Mouse (Mus musculus): ENCODE measurements around the gene Gng5. TPM values are rescaled to one million over a fixed set of nuclear protein-coding genes. Genes with fewer than 3 reads are reported as not detected.
A peak's percentile ranks its signal among the peaks of the same experiment; 100 is the strongest.

Gene Gng5
- total and polyA plus RNA-seq, 3 experiments: 287 to 352 (median 299) TPM

GRCm38 (mm10) chr3:146500003-146500809 lies 599 bp downstream of the Gng5 start:
- peak; percentile 53 for DNase-seq (ENCODE audit: low spot score)

GRCm38 (mm10) chr3:146500810-146501201 lies 1.2 kb downstream of the Gng5 start:
- ATAC-seq (ENCODE audit: extremely low read depth, insufficient number of reproducible peaks, low FRiP score, poor library complexity, severe bottlenecking) (no peak), DNase-seq (ENCODE audit: low spot score) (no peak)
- TF ChIP-seq POLR2AphosphoS5 (IDR thresholded peaks at IDR 0.05; ENCODE audit: insufficient replicate concordance, low read depth, low read length) (no peak), GATA1 (IDR thresholded peaks at IDR 0.05; ENCODE audit: borderline replicate concordance, low read length) (no peak), CTCF (IDR thresholded peaks at IDR 0.05; ENCODE audit: low read depth, low read length) (no peak), TAL1 (conservative IDR thresholded peaks at IDR 0.05; ENCODE audit: low read depth, low read length) (no peak), GATA2 (IDR thresholded peaks at IDR 0.05; ENCODE audit: borderline replicate concordance, low read depth, low read length) (no peak)

More at GRCm38 (mm10) chr3:146500003-146500809, 599 bp downstream of the Gng5 start:
- Histone ChIP-seq H3K9me3 (replicated peaks) (no peaks in the 10 kb centered on the region), H3K4me3 (ENCODE audit: low read depth, low read length) (peak overlapping the region; percentile 89), H3K4me1 (ENCODE audit: insufficient read depth, low read depth, low read length) (peaks cover 41% of the 10 kb centered on the region), H3K27me3 (ENCODE audit: insufficient read depth, low read length) (no peaks in the 10 kb centered on the region), H3K36me3 (replicated peaks) (peaks cover 32% of the 10 kb centered on the region)
- no peak for ATAC-seq (ENCODE audit: extremely low read depth, insufficient number of reproducible peaks, low FRiP score, poor library complexity, severe bottlenecking)
- no peak for TF ChIP-seq GATA1 (IDR thresholded peaks at IDR 0.05; ENCODE audit: borderline replicate concordance, low read length)
- no peak for TF ChIP-seq TAL1 (conservative IDR thresholded peaks at IDR 0.05; ENCODE audit: low read depth, low read length)
- no peak for TF ChIP-seq GATA2 (IDR thresholded peaks at IDR 0.05; ENCODE audit: borderline replicate concordance, low read depth, low read length)
- TF ChIP-seq POLR2AphosphoS5 (IDR thresholded peaks at IDR 0.05; ENCODE audit: insufficient replicate concordance, low read depth, low read length): no peak

DNA sequence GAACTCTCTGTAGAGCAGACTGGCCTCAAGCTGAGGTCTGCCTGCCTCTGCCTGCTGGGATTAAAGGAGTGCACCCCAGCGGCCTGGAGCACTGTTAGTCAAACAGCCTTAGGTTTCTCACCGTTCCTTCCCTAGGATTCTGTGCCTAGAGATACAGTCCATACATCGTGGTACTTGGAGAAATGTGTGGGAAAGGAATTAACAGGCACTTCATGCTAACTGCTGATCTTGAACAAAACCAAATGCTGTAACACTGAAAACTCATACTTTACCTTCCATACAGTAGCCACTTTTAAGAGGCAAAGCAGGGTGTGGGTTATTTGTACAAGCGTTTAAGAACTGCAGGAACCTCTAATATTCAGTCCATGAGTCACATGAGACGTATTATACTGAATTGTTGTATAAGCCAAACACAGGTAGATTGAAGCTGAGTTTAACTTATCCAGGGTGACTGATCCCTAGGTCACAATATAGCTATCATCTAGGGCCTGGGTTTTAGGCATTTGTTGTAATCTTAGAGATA lies 2.1 kb downstream of the Gng5 start:
- TF ChIP-seq GATA1 (IDR thresholded peaks at IDR 0.05; ENCODE audit: borderline replicate concordance, low read length) (no peak), CTCF (IDR thresholded peaks at IDR 0.05; ENCODE audit: low read depth, low read length) (no peak), POLR2AphosphoS5 (IDR thresholded peaks at IDR 0.05; ENCODE audit: insufficient replicate concordance, low read depth, low read length) (no peak), TAL1 (conservative IDR thresholded peaks at IDR 0.05; ENCODE audit: low read depth, low read length) (no peak), GATA2 (IDR thresholded peaks at IDR 0.05; ENCODE audit: borderline replicate concordance, low read depth, low read length) (no peak)
- Histone ChIP-seq H3K9me3 (replicated peaks) (no peaks in the 10 kb centered on the region), H3K36me3 (replicated peaks) (peaks cover 45% of the 10 kb centered on the region), H3K4me1 (ENCODE audit: insufficient read depth, low read depth, low read length) (peaks cover 41% of the 10 kb centered on the region), H3K27me3 (ENCODE audit: insufficient read depth, low read length) (no peaks in the 10 kb centered on the region), H3K4me3 (ENCODE audit: low read depth, low read length) (peak overlapping the region; percentile 89; the same call in 1 of the 2 replicates)
- no peak for ATAC-seq (ENCODE audit: extremely low read depth, insufficient number of reproducible peaks, low FRiP score, poor library complexity, severe bottlenecking)
- DNase-seq (ENCODE audit: low spot score): no peak

More at GRCm38 (mm10) chr3:146500810-146501201, 1.2 kb downstream of the Gng5 start:
- no peaks in the 10 kb centered on the region for H3K9me3 ChIP-seq (replicated peaks)
- H3K4me3 ChIP-seq (ENCODE audit: low read depth, low read length): peak overlapping the region; percentile 89
- H3K27me3 ChIP-seq (ENCODE audit: insufficient read depth, low read length): no peaks in the 10 kb centered on the region
- H3K36me3 ChIP-seq (replicated peaks): peaks cover 37% of the 10 kb centered on the region
- peaks cover 41% of the 10 kb centered on the region for H3K4me1 ChIP-seq (ENCODE audit: insufficient read depth, low read depth, low read length)

DNA sequence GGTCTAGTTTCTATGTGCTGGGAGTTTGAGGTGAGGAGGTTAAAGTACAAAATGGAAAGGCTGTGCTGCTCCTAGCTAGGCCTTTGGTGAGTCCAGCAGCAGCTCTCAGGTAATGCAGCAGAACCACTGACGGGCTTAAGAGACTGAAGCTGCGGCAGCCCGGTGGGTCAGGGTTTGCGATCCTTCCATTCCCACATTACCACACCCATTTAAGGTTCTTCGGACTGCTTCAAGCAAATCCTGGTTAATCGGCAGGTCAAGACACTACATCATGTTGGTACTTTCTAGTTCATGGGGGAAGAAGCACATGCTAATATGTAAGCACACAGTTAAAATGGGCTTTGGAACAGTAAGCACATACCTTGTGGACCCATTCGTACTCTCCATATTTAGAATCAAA lies 7.1 kb downstream of the Gng5 start:
- no peaks in the 10 kb centered on the region for H3K27me3 ChIP-seq (ENCODE audit: insufficient read depth, low read length)
- peaks cover 85% of the 10 kb centered on the region for H3K36me3 ChIP-seq (replicated peaks)
- peaks cover 24% of the 10 kb centered on the region for H3K4me1 ChIP-seq (ENCODE audit: insufficient read depth, low read depth, low read length)
- TF ChIP-seq POLR2AphosphoS5 (IDR thresholded peaks at IDR 0.05; ENCODE audit: insufficient replicate concordance, low read depth, low read length) (no peak), GATA1 (IDR thresholded peaks at IDR 0.05; ENCODE audit: borderline replicate concordance, low read length) (no peak), TAL1 (conservative IDR thresholded peaks at IDR 0.05; ENCODE audit: low read depth, low read length) (no peak), CTCF (IDR thresholded peaks at IDR 0.05; ENCODE audit: low read depth, low read length) (no peak)
- H3K9me3 ChIP-seq (replicated peaks): no peaks in the 10 kb centered on the region
- no peak for ATAC-seq (ENCODE audit: extremely low read depth, insufficient number of reproducible peaks, low FRiP score, poor library complexity, severe bottlenecking)
- no peak for DNase-seq (ENCODE audit: low spot score)
- H3K4me3 ChIP-seq (ENCODE audit: low read depth, low read length): no peak overlapping the region

DNA sequence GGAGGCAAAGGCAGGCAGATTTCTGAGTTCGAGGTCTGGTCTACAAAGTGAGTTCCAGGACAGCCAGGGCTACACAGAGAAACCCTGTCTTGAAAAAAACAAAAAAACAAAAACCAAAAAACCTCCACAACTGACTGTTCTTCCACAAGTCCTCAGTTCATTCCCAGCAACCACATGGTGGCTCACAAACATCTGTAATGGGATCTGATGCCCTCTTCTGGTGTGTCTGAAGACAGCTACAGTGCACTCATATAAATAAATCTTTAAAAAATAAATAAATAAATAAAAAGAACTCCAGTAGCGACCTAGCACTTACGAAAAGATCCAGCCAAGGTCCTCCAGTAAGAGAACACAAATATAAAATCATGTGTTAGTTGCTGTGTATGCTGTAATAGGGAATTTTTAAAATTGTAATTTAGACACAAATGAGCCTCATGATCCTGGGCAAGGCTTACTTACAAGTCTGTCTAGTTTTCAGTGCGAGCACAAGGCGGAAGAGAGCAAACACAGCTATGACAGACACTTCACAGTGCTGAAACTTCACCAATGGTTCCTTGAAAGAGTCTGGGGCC lies 20.7 kb downstream of the Gng5 start:
- H3K36me3 ChIP-seq (replicated peaks): peaks cover 38% of the 10 kb centered on the region
- H3K4me1 ChIP-seq (ENCODE audit: insufficient read depth, low read depth, low read length): peaks cover 20% of the 10 kb centered on the region
- ATAC-seq (ENCODE audit: extremely low read depth, insufficient number of reproducible peaks, low FRiP score, poor library complexity, severe bottlenecking) (no peak), DNase-seq (ENCODE audit: low spot score) (no peak)
- no peaks in the 10 kb centered on the region for H3K27me3 ChIP-seq (ENCODE audit: insufficient read depth, low read length)
- no peaks in the 10 kb centered on the region for H3K9me3 ChIP-seq (replicated peaks)
- H3K4me3 ChIP-seq (ENCODE audit: low read depth, low read length): peak overlapping the region; percentile 88
- TF ChIP-seq POLR2AphosphoS5 (IDR thresholded peaks at IDR 0.05; ENCODE audit: insufficient replicate concordance, low read depth, low read length): no peak
- TF ChIP-seq GATA1 (IDR thresholded peaks at IDR 0.05; ENCODE audit: borderline replicate concordance, low read length): no peak
- TF ChIP-seq CTCF (IDR thresholded peaks at IDR 0.05; ENCODE audit: low read depth, low read length): no peak
- TF ChIP-seq TAL1 (conservative IDR thresholded peaks at IDR 0.05; ENCODE audit: low read depth, low read length): no peak
- no peak for TF ChIP-seq GATA2 (IDR thresholded peaks at IDR 0.05; ENCODE audit: borderline replicate concordance, low read depth, low read length)

Data from G1E (cell line).